Mouse (Mus musculus): ENCODE data around the gene Rarres2.

Rarres2 gene

GRCm38 (mm10) chr6:48579215-48579648 is 6.6 kb upstream of the Rarres2 start:
- DNase-seq (ENCODE audit: low read depth, low spot score), result no peak

DNA sequence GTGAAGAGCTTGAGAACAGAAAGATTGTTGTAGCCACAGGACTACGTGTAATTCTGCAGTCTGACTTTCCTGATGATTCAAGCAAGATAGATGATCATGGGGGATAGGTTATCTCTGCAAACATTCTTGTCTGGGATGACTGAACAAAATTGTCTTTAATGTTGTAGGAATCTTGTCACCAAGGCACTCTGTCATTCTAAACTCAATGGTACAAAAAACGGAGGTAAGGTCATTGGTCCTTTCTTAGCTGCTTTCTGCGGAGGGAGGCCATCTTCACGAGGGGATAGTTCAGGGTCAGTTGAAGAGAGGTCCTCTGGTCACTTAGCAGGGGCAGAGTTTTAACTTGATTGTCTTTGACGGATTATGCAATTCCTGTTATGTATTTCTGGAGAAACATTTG is 6.1 kb upstream of the Rarres2 start:
- DNase-seq (ENCODE audit: low read depth, low spot score), result no peak

DNA sequence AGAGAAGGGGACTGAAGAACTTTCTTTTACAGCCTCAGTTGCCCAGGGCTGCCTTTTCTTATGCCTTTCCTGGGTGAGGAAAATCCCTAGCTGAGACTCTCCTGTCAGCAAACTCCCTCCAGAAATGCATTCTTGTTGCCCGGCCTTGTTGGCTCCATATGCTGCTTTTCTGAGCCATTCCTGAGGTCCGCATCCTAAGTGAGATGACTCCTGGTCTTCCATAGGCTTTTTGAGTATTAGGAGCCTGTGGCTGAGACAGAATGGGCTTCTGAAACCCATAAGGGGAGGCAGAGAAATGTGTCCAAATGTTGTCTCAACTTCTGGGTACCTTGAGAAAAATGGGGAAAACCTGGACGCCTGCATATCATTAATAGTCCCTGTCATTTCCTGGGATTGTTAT is 1.4 kb upstream of the Rarres2 start:
- DNase-seq (ENCODE audit: low read depth, low spot score), result no peak

DNA sequence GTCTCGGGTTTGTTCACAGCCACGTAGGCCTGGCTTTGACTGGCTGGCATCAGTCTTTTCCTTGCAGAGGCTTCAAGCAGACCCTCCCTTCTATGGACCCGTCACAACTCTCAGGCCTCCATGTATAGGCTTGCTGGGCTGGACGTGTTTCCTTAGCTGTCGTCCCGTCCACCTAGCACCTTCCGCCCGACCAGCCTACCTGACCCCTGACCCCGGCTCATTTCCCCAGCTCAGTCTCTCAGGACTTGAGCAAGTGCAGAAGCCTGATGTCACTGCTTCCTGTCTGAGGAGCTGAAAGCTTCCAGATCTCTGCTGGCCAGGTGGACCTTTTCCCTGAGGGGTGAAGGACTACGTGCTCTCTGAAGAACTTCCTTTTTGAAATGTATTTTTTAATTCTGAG is 691 bp upstream of the Rarres2 start:
- no peak for DNase-seq (ENCODE audit: low read depth, low spot score)

GRCm38 (mm10) chr6:48572014-48572413 is 575 bp downstream of the Rarres2 start:
- no peak for DNase-seq (ENCODE audit: low read depth, low spot score)

DNA sequence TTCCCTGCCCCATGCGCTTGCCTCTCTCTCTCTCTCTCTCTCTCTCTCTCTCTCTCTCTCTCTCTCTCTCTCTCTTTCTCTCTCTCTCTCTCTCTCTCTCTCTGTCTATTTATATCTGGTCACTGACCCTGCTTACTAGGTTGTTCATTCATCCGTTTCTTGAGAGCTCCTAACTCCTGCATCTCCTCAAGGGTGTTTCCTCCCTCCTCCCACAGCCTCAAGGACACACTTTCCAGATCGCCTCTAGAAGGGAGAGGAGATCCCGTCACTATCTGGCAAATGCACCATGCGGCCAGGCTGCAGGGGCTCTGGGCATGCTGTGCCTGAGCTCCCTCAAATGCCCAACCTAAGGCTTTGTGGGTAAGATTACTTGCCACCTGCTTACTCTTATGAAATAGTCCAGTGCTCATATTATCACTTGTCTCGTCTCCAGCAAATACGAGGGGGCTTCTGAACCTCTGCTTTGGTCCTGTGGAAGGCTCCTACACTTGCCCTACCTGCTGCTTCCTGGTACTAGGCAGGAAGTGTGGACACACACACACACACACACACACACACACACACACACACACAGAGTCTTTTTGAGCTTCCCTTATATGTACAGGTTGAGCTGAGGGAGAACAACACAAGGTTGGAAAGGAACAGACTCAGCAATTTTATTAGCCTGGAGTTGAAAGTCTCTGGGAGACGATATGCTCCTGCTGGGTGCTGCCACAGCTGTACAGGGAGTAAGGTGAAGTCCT is 3.4 kb downstream of the Rarres2 start:
- DNase-seq (ENCODE audit: low read depth, low spot score), result no peak

DNA sequence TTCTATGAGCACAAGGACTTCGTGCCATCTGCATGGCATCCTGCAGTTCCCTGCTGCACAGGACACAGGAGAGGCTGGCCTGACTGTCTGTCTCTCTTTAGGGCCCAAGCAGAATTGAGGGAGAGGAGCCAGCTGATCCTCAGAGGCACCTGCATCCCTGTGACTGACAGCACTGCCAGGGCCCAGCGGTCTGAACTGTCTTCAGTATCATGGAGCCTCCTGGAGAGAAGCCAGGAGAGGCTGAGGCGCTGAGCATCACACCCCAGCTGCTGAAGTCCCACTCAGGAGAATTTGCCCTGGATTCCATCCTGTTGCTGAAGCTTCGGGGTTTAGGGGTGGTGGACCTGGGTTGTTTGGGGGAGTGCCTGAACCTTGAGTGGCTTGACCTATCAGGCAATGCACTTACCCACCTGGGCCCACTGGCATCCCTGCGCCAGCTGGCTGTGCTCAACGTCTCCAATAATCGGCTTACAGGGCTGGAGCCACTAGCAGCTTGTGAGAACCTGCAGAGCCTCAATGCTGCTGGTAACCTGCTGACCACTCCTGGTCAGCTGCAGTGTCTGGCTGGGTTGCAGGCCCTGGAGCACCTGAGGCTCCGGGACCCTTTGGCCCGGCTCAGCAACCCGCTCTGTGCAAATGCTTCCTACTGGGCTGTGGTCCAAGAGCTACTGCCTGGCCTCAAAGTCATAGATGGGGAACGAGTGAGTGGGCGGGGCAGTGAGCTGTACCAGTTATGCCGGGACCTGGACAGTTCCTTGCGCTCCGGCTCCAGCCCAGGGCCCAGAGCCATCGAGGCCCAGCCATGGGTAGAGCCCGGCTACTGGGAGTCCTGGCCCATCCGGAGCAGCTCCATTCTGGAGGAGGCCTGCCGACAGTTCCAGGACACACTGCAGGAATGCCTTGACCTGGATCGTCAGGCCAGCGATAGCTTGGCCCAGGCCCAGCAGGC is 4.3 kb downstream of the Rarres2 start:
- DNase-seq (ENCODE audit: low read depth, low spot score), result no peak

GRCm38 (mm10) chr6:48566312-48566711 is 6.3 kb downstream of the Rarres2 start:
- DNase-seq (ENCODE audit: low read depth, low spot score), result no peak

DNA sequence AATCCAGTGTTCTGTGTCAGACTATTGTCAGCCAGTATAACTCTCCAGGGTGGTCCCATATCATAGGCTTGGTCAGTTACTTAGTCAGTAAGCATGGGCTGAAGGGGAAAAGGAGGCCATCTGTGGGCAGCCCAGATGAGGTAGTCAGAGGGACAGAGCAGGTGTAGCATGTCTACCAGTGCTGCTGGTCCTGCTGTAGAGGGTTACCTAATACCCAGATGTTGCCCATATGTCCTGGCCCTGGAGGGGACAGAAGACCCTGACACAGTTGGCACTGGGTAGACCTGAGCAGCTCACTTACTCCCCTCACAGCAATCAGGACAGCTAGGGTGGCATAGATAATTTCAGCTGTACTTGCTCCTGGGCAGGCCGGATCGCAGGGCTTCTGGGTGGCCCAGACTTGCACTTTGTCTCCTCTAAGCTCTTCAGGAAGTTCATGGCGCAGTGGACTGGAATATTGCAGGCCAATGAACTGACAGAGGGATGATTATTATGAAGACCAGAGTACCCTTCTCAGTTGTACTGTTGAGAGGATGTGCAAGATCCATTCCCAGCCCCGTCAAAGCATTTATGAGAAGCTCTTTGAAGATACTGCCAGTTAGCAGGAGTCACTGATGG is 6.8 kb downstream of the Rarres2 start:
- DNase-seq (ENCODE audit: low read depth, low spot score), result no peak

DNA sequence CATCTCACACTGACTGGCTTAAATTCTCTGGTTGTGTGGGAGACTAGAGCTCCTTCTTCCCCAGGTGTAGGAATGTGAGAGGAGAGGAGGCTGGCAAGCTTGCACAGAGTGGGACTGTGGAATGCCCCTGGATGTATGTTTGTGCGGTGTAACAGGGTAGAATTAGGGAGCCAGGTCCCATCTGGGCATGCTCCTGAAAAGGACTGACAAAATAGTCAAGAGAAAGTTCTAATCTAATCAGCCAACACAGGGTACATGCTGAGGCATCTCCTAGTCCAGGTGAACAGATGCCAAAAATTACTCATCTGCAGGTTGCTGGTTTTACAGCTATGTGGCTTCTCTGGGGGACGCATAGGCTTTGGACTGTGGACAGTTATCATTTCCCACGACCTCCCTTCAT is 16.6 kb downstream of the Rarres2 start:
- DNase-seq (ENCODE audit: low read depth, low spot score), result no peak

GRCm38 (mm10) chr6:48555104-48555890 is 17.3 kb downstream of the Rarres2 start:
- DNase-seq (ENCODE audit: low read depth, low spot score), result peak; percentile 63

DNA sequence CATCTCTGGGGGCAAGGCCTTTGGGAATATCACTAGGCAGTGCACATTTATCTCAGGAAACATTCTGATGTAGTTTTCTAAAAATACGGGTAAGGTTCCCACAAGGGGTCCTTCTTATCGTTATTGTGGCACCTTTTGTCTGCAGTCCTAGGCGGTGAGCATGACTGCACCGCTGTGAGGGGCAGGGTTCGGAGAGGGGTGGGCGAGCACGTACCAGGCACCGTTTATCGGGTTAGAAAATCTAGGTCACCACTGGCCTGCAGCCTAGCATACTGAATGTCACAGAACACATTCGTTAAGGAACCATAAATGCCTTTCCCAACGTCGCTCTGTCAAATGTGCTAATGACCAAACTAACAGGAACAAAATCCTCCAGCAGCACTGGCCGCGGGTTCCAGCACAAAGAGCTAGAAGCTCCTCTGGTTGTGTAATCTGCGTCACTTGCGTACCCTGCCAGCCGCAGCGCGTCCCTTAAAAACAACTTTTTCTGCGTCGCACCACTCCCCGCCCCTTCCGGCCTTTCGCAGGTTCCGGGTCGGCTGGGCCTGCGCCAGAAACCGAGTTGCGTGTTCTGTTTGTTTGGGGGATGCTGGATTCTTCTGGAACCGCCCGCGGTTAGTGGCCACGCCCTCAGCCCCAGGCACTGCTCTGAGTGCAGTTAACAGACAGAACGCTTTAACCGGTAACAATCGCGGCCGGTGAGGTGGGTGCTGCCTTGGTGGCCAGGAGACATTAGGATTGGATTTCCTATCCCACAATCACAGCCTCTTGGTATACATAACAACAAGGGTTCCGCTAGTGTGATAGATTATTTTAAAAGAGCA is 18.1 kb downstream of the Rarres2 start, which contains the start of gene Lrrc61:
Gene Lrrc61 (plus strand): TSS at position 517 of the 824 bp plus-strand sequence.
- DNase-seq (ENCODE audit: low read depth, low spot score), result peak; percentile 92

DNA sequence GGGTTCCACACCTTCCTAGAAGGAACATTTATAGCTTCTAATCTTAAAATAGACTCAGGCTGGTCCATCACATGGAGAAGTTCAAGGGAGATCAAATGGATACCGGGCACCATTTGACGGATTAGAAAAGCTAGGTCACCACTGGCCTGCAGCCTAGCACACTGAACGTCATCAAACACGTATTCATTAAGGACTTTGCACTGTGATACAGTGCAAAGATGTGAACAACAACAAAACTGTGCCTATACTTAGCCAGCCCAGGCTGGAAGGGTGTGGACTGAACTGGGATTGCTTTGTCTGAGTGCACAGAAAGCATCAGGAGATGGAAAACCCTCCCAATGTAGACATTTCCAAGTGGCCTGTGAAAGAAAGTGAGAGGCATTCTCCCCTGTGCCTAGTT is 18.8 kb downstream of the Rarres2 start:
- DNase-seq (ENCODE audit: low read depth, low spot score), result no peak

DNA sequence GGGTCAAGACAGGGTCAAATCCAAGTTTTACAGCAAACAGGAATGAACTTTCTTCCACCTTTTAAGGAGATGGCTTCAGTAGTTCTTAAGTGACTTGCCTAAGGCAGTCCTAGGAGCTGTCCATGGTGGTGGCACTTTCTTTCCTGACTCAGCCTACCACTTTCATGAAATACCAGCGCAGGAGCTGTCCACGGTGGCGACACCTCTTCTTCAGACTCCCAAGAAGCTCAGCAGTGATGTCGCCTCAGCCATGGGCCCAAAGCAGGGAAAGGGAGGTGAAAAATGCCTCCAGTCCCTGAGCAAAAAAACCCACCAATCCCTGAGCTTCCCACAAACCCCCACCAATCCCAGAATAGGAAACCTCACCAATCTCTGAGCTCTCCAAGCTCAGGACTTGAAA is 19.7 kb downstream of the Rarres2 start:
- peak; percentile 51 for DNase-seq (ENCODE audit: low read depth, low spot score)

DNA sequence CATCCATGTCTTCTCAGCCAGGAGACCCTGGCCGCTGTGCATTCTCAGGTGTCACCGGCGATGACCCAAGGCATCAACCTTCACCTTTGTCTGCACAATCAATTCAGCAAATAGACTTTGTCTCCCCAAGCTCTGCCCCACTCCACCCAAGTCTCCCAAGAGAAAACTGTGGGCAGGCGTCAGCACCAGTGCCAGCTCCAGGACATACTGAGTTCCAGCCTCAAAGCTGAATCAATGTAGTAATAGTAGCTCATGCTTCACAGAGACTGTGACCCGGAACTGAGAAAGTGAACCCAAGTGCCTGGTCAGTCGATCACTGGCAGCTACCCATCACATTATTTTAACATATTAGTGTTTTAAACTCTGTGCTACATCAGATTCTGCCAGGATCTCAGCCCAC is 24.3 kb downstream of the Rarres2 start:
- DNase-seq (ENCODE audit: low read depth, low spot score), result no peak

- DNase-seq (ENCODE audit: low read depth, low spot score), result no peak
Measured at GRCm38 (mm10) chr6:48546858-48547257, 25.7 kb downstream of the Rarres2 start.

DNA sequence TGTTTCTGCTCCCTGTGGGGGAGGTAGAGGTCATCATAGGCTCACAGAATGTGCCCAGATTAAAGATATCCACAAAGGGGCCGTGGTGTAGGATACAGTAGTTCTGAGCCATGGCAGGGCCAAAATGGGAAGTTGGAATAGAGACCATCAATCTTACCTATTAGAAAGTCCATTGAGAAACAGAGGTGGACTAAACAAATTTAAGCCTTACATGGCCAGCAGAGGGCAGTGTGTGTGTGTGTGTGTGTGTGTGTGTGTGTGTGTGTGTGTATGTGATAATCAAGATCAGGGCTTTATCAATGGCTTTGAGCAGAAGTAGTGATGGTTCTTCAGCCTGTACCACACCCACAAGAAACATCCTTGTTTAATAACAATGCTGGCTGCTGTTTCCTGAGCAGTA is 26.3 kb downstream of the Rarres2 start:
- no peak for DNase-seq (ENCODE audit: low read depth, low spot score)

- DNase-seq (ENCODE audit: low read depth, low spot score), result no peak
Measured at GRCm38 (mm10) chr6:48545251-48545650, 27.3 kb downstream of the Rarres2 start.

GRCm38 (mm10) chr6:48542631-48543030 is 30.0 kb downstream of the Rarres2 start:
- DNase-seq (ENCODE audit: low read depth, low spot score), result no peak
